Mouse (Mus musculus) Patski (cell line): Measurements from ENCODE around the gene Gng11. TPM values are rescaled to one million over a fixed set of nuclear protein-coding genes. Genes with fewer than 3 reads are reported as not detected.

Experiments
- ATAC-seq: fragments of 100-300 bp; one replicate; pipeline ENCODE4 v1.8.0; 2021
- CTCF ChIA-PET: fragments of 350-600 bp; sonication (Branson Sonifier 250); formaldehyde crosslinking; loops from one replicate; lab custom pipeline; 2022; ENCODE audit warnings: inconsistent platforms; lab: Charles Lee
- POLR2A ChIA-PET: fragments of 350-600 bp; sonication (Branson Sonifier 250); formaldehyde crosslinking; loops from one replicate; lab custom pipeline; 2022; ENCODE audit warnings: antibody characterized with exemption, inconsistent platforms; lab: Charles Lee
- DNase-seq: peaks from one replicate; pipeline ENCODE4 v3.0.0-alpha.2; 2011; ENCODE audit warnings: low read depth, low spot score
- H3K27me3 ChIP-seq: fragments of 371-371 bp; one replicate; pipeline ENCODE4 v1.5.1; 2021
- CTCF ChIP-seq: fragments of 100-300 bp; IDR thresholded peaks from one replicate; pipeline ENCODE4 v1.5.1; 2021
- in situ Hi-C: fragments of 300-500 bp; cut with MboI; formaldehyde crosslinking; loops from 3 replicates; pipeline ENCODE4 v1.11.1; 2018; ENCODE audit warnings: low pct_unique_long_range_greater_than_20kb, mixed read lengths
- polyA plus RNA-seq: library from polyadenylated mRNA; unstranded; gene quantifications from one replicate; pipeline ENCODE4 v1.2.3, GENCODE M21; 2021

The Gng11 gene
- polyA plus RNA-seq = not detected

GRCm38 (mm10) chr6:4003890-4004306 is at the start of gene Gng11:
TSS of gene Gng11 (plus strand) at chr6:4003904.
- ATAC-seq (no peak), DNase-seq (no peak)
- peaks cover 36% of the 10 kb centered on the region for H3K27me3 ChIP-seq
- ChIA-PET CTCF (no interaction called here), POLR2A (no interaction called here)
- in situ Hi-C loops = no loop called here
- no peak for TF ChIP-seq CTCF

- DNase-seq (no peak), ATAC-seq (no peak)
- peaks cover 68% of the 10 kb centered on the region for H3K27me3 ChIP-seq
- POLR2A ChIA-PET = no interaction called here
- TF ChIP-seq CTCF = no peak
- CTCF ChIA-PET = no interaction called here
- in situ Hi-C loops = no loop called here
Measured at GRCm38 (mm10) chr6:3954969-3955368, 48.7 kb upstream of the Gng11 start.

- in situ Hi-C loops = no loop called here
- ATAC-seq (no peak), DNase-seq (no peak)
- POLR2A ChIA-PET = no interaction called here
- CTCF ChIA-PET = no interaction called here
- TF ChIP-seq CTCF = no peak
- H3K27me3 ChIP-seq = peaks cover 45% of the 10 kb centered on the region
Measured at GRCm38 (mm10) chr6:3967676-3968626, 35.8 kb upstream of the Gng11 start.

GRCm38 (mm10) chr6:3973679-3974078 is 30.0 kb upstream of the Gng11 start:
- CTCF ChIA-PET = interaction anchor here (1.7 kb wide), 1 partner anchor 11 kb away, joined by 3 read pairs; no protein-coding TSS in a partner anchor
- no peak for DNase-seq
- POLR2A ChIA-PET = interaction anchor here (0.6 kb wide), 2 partner anchors 10 to 1098 kb away, joined by 3 read pairs; no protein-coding TSS in a partner anchor
- ATAC-seq = no peak
- peaks cover 45% of the 10 kb centered on the region for H3K27me3 ChIP-seq
- TF ChIP-seq CTCF = no peak
- in situ Hi-C loops = no loop called here

- ChIA-PET CTCF (no interaction called here), POLR2A (no interaction called here)
- DNase-seq (no peak), ATAC-seq (no peak)
- TF ChIP-seq CTCF = no peak
- peaks cover 35% of the 10 kb centered on the region for H3K27me3 ChIP-seq
- in situ Hi-C loops = no loop called here
Measured at GRCm38 (mm10) chr6:3982661-3983284, 20.9 kb upstream of the Gng11 start.

- ATAC-seq = no peak
- CTCF ChIA-PET = interaction anchor here (0.7 kb wide), 1 partner anchor 20 kb away, joined by 4 read pairs; no protein-coding TSS in a partner anchor
Measured at GRCm38 (mm10) chr6:3988750-3989149, 15.0 kb upstream of the Gng11 start, which contains the start of gene Tfpi2. TSS of gene Tfpi2 (minus strand) at chr6:3988919.

GRCm38 (mm10) chr6:3993492-3993891 is 10.2 kb upstream of the Gng11 start, which contains the start of gene Gngt1:
TSS of gene Gngt1 (plus strand) at chr6:3993792.
- ChIA-PET POLR2A (no interaction called here), CTCF (no interaction called here)
- ATAC-seq (no peak), DNase-seq (no peak)
- H3K27me3 ChIP-seq = peaks cover 30% of the 10 kb centered on the region
- no peak for TF ChIP-seq CTCF
- in situ Hi-C loops = no loop called here

More at GRCm38 (mm10) chr6:3988750-3989149, 15.0 kb upstream of the Gng11 start, which contains the start of gene Tfpi2:
- DNase-seq = no peak
- TF ChIP-seq CTCF = no peak
- in situ Hi-C loops = no loop called here
- H3K27me3 ChIP-seq = peaks cover 35% of the 10 kb centered on the region
- POLR2A ChIA-PET = interaction anchor here (0.7 kb wide), 1 partner anchor 33 kb away, joined by 3 read pairs; no protein-coding TSS in a partner anchor

- TF ChIP-seq CTCF = no peak
- ChIA-PET POLR2A (no interaction called here), CTCF (no interaction called here)
- DNase-seq = no peak
- H3K27me3 ChIP-seq = peaks cover 42% of the 10 kb centered on the region
- no peak for ATAC-seq
- in situ Hi-C loops = no loop called here
Measured at GRCm38 (mm10) chr6:3998089-3998488, 5.6 kb upstream of the Gng11 start.

GRCm38 (mm10) chr6:3999296-3999695 is 4.4 kb upstream of the Gng11 start:
- ChIA-PET CTCF (no interaction called here), POLR2A (interaction anchor here (0.6 kb wide), 1 partner anchor 1170 kb away, joined by 5 read pairs; no protein-coding TSS in a partner anchor)
- no peak for DNase-seq
- H3K27me3 ChIP-seq = peaks cover 43% of the 10 kb centered on the region
- no peak for ATAC-seq
- no peak for TF ChIP-seq CTCF
- in situ Hi-C loops = no loop called here

- ChIA-PET POLR2A (no interaction called here), CTCF (no interaction called here)
- peaks cover 41% of the 10 kb centered on the region for H3K27me3 ChIP-seq
- DNase-seq (no peak), ATAC-seq (no peak)
- no peak for TF ChIP-seq CTCF
- in situ Hi-C loops = no loop called here
Measured at GRCm38 (mm10) chr6:4000716-4001115, 3.0 kb upstream of the Gng11 start.

GRCm38 (mm10) chr6:4003445-4003844 is 259 bp upstream of the Gng11 start:
- H3K27me3 ChIP-seq = peaks cover 39% of the 10 kb centered on the region
- ATAC-seq (no peak), DNase-seq (no peak)
- no peak for TF ChIP-seq CTCF
- CTCF ChIA-PET = interaction anchor here (0.9 kb wide), 1 partner anchor 9 kb away, joined by 4 read pairs; no protein-coding TSS in a partner anchor
- in situ Hi-C loops = no loop called here
- POLR2A ChIA-PET = no interaction called here
